Mouse (Mus musculus): ENCODE measurements around the gene Ibtk. TPM values are rescaled to one million over a fixed set of nuclear protein-coding genes. Genes with fewer than 3 reads are reported as not detected.

Gene Ibtk
- polyA plus RNA-seq (2012; rRNA removed; ENCODE audit: low replicate concordance), result 1.4 and 2.4 TPM in 2 replicates

DNA sequence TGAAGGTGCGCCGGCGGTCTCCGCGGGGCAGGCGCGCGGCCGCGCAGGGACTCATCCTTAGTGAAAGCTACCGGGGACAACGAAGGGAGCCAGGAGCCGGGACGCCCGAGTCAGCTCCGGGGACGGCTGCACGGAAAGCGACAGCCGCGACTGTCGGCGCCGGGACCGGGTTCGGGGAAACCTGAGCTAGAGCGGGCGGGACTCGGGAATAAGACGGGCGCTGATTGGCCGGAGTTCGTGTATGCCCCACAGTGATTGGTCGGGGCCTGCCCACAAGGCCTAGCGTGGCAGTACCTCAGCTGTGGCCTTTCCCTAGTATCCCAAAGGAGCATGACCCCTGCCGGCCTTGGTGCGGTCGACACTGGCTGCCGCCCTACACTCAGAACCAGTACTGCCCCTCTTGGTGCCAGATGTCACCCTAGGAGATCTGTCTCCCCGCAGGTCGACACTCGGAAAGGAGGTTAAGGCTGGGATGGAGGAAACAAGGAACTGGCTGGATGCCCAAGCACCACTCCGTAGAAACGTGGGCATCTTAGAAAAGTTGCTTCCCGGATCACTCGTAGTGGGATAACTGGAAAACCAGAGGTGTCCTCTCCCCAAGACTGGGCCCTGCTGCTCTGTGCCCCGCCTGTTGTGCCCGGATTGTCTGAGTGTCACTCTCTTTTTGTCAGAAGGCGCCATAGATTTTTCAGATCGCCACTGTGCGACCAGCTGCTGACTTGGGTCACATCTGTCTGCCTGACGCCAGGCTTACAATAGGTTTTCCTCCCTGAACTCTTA is at the start of gene Ibtk:
Gene Ibtk (minus strand): TSS at position 193 of the 780 bp plus-strand sequence.

Other genes starting within 250 kb of the Ibtk start
- gene Tpbg, start 93.0 kb upstream of the Ibtk start, polyA plus RNA-seq (2012; rRNA removed; ENCODE audit: low replicate concordance), result 2.6 and 3.3 TPM in 2 replicates